Mouse (Mus musculus) mesoderm, embryonic 11.5 days (tissue): ENCODE measurements around the gene 4931428F04Rik.
A peak's percentile ranks its signal among the peaks of the same experiment; 100 is the strongest.
"Not testable (repeated sequence)": the region's sequence is repeated elsewhere in the genome, so short reads cannot be mapped to it uniquely, and the experiment has no call there.

Experiments used
- DNase-seq: peaks from one replicate; pipeline ENCODE4 v3.0.0-alpha.2; 2012; ENCODE audit warnings: low read depth, low spot score

The 4931428F04Rik gene

DNA sequence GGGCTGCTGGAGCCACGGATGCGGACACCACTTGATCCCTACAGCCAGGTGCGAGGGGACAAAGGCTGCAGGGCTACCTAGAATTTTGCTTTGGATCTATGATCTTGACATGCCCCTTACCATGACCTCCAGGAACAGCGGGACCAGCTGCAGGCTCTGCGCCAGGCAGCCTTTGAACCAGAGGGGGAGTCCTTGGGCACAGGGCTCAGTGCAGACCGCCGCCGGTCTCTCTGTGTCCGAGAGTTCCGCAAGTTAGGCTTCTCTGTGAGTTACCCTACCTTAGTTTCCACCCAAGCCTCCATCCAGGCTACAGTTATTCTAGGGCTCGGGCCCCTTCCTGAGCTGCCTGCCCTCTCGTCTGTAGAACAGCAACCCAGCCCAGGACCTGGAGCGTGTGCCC is 18.0 kb upstream of the 4931428F04Rik start:
- no peak for DNase-seq

DNA sequence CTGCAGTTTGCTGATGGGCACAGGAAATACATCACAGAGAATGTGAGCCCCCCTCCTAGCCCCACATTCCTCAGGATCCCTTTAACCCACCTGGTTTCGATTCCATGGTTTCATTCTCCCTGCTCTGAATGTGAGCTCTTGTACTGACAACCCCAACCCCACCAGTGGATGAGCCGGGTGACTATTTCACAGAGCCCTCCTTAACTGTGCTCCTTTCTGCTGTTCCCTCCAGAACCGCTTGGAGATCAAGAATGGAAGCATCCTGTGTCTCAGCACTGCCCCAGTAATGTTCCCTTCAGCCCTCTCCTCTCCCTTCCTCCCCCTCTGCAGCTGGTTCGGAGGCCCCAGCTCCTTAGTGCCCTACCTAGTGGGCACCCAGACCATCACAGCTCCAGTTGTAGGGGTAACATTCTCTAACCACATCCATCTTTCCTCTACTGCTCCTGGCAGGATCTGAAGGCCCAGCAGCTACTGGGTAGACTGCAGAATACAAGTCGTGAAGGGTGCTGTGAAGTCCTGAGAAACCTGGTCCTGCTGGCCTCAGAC is 16.6 kb upstream of the 4931428F04Rik start:
- no peak for DNase-seq

- DNase-seq: peak; percentile 60
Observed at GRCm38 (mm10) chr8:105305211-105306145, 15.8 kb upstream of the 4931428F04Rik start, which contains the start of gene Elmo3. Elmo3 (plus strand) TSS chr8:105305601.

DNA sequence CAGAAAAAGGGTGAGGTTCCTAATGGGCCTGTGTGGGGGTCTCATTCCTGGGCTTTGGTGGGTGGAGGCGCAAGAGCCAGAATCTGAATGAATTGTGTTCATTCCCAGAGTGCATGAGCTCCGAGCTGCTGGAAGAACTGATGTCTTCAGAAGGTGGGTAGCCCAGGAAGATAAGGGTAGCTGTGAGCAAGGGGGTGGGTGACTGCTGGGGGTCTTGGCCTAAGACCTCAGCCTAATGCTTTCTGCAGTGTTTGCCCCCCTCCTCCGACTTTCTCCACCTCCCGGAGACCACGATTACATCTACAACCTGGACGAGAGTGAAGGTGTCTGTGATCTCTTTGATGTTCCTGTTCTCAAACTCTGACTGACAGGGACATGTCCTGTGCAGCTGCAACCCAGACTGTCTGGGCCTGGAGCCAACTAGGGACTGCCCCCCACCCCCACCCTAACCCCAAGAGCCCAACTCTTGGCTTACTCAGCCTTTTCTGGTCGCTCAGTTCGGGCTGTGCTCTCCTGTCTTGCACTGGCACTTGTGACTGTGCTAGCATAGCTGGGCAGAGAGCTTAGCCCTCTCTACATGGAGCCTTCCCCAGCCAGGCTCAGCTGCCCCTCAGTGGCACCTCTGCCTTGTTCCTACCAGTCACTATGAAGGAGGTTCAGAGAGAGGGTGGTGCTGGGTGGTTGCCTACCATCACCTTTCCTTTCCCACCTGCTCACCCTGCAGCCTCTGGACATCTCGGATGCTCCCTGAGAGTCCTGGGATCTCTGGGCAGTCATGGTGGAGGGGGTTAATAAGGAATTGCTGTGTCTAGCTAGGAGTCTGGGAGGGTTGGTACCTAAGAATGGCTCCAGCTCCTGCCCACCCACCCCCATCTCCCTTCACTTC is 14.9 kb upstream of the 4931428F04Rik start:
- DNase-seq: no peak

DNA sequence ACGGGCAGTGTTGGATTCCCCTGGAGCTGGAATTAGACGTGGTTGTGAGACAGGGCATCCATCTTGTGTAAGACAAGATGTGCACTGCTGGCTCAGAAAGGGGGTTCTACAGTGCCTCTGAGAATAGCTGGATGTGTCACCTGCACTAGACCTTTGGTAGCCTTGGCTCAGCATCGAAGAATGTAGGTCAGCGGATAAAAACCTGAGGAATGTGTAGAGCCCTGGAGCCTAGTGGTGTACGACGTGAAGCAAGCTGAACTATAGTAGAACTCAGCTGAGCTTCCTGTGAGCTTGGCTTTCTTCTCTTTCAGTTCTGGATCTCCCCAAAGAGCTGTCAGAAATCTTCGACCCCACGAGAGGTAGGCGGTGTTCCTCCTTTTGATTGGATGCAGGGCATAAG is 14.2 kb upstream of the 4931428F04Rik start:
- DNase-seq: no peak

DNA sequence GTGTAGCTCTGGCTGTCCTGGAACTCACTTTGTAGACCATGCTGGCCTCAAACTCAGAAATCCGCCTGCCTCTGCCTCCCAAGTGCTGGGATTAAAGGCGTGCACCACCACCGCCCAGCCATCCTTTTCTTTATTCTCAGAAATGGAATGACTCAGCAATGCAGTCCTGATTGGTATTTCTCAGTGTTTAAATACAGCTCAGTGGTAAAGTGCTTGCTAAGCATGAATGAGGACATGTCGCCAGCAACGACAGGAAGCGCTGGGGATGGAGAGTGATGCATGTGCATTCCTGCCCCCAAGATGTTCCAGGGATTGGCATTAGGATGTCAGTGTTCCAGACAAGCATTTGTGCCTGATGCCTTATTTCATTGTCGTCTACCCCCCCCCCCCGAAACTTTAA is 13.7 kb upstream of the 4931428F04Rik start:
- no peak for DNase-seq

- no peak for DNase-seq
Observed at GRCm38 (mm10) chr8:105299962-105300361, 10.3 kb upstream of the 4931428F04Rik start.

DNA sequence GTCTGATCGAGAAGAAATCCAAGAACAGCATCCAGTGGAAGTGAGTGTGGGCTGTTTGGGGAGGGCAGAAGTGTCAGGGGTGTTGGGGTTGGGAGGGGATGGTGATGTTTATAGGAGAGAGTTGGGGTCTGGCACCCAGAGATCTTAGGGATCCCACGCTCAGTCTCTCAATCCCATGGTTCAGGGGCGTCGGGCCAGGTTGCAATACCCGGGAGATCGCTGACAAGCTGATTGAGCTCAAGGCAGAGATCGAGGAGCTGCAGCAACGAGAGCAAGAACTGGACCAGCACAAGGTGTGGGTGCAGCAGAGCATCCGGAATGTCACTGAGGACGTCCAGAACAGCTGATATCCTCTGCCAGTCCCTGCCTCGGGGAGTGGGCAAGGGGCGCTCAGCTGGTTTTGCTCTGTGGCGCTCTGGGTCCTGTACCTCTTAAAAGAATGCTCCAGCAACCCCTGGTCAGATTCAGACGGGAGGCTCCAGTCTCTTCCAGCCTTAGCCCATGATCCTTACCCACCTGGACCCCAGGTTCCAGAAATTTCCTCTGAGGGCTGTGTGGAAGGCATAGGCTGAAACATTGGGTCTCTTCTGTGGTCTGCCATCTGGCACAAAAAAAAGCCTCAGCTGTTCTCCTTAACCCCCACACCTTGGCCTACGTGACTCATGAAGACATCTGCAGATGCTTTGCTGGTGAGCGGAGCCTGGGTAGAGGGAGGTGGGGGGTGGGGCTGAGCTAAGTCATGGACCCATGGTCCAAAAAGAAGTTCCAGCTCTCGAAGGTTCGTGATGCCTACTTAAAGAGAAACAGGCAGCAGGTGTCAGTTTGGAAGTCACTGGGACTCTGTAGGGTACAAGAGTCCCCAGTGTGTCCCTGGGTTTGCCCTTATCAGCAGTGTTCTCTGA is 8.9 kb upstream of the 4931428F04Rik start:
- no peak for DNase-seq

DNA sequence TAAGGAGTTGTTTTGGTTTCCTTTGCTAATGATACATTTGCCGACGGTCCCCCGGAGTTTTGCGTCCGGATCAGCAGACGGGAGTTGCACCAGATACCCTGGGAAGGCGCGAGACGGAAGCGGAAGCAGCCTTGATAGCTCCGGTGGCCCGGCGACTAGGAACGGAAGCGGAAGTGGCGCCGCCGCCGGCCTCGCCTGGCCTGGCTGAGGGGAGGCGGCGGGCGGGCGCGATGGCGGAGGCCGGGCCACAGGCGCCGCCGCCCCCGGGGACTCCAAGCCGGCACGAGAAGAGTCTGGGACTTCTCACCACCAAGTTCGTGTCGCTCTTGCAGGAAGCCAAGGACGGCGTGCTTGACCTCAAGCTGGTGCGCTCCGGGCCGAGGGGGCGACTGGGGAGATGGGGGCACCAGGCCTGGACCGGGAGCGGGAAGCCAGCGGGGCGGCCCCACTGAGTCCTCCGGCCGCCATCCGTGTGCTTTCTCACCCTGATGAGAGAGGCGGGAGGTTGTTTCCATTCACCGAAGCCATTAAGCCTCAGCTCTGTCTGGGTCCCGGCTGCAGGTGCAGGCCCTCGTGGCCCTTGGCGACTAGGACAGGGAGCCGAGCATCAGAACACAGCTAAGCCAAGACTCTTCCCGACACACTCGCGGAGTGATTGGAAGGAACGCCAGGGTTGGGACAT is 8.0 kb upstream of the 4931428F04Rik start, which contains the start of gene E2f4:
Gene E2f4 (plus strand): TSS at position 153 of the 682 bp plus-strand sequence.
- peak; percentile 92 for DNase-seq

- DNase-seq: no peak
Observed at GRCm38 (mm10) chr8:105295895-105296573, 6.4 kb upstream of the 4931428F04Rik start, which contains the start of gene Exoc3l. Exoc3l (minus strand) TSS chr8:105296101.

- no peak for DNase-seq
Observed at GRCm38 (mm10) chr8:105295256-105295655, 5.6 kb upstream of the 4931428F04Rik start.

DNA sequence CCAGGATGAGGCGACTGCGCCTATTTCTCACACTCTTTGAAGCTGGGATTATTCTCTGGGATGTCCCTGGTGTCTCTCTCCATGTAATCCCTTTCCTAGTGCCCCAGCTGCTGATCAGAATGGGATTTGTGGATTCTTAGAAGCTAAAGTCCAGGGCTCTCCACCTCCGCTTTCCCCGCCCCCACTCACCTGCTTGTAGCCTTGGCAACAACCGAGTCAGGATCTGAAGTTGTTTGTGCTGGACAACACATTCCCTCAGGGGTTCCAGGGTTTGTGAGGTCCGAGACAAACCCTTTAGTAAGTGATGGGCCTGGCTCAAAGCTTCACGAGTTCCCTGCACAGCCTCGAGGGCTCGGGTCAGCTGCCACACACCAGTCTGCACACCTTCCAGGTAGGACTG is 5.1 kb upstream of the 4931428F04Rik start:
- no peak for DNase-seq

DNA sequence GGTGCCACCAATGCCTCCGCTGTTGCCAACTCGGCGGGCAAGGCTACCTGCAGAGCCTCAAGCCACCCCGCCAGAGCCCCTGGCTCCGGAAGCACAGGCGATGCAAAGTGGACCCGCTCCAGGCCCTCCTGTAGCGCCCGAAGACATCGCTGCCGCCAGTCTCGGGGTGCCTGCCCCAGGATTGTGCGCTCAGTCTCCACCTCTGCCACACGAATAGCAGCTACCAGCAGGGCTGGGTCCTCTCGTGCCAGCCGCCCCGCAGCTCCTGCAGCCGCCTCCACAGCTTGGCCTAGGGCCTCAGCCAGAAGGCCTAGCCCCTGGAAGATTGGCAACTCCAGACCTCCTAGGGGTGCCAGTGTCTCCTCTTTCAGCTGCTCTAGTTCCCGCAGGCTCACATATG is 3.7 kb upstream of the 4931428F04Rik start:
- no peak for DNase-seq

DNA sequence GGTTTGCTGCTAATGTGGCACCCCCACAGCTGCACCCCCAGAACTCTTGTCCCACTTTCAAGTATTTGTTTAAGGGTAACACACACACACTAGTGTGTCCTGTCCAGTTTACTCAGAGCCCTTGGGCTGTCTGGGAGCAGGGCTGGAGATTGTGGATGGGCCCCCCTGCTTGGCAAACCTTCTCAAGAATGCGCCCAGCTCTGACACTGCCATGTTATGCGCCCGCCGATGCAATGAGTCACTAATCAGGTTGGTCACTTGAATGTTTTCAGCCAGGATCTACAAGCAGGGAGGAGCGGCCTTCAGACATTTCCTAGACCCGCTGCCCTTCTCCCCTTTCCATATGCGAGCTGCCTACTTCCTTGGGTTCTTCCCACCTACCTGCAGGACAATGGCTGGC is 2.8 kb upstream of the 4931428F04Rik start:
- no peak for DNase-seq

- DNase-seq: not testable (repeated sequence)
Observed at GRCm38 (mm10) chr8:105291802-105292201, 2.1 kb upstream of the 4931428F04Rik start.

- DNase-seq: not testable (repeated sequence)
Observed at GRCm38 (mm10) chr8:105291364-105291763, 1.7 kb upstream of the 4931428F04Rik start.

DNA sequence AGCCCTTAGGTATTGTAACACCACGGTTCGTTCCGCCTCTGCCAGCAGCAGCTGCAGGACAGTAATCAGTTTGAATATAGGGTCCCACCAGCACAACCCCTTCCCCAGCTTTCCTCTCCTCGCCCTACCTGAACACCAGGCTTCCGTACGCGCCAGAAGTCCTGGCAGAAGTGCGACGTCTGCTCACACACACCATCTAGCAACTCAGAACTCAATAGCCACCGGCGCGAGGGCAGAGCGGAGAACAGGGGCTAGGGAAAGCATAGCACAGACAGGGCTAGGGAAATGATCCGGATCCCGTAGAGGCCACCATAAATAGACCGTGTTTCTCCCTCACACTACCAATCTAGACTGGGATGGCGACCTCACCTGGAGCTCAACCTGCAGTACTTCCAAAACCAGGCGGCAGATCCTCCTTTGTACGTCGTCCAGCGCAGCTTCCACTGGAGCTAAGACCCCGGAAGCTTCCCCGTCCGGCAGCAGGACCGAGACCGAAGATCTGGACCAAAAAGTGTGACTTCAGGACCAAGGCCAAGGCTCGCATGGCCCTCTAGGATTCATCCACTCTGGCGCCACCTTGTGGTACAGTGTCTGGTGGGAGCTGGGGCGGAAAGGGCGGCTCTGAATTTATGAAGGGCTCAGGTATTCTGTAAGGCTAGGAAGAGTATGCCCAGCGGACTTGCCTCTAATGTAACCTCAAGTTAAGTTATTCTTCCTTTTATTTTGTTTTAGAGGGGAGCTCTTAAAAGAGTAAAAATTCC is 1.1 kb upstream of the 4931428F04Rik start:
- peak; percentile 94 for DNase-seq

DNA sequence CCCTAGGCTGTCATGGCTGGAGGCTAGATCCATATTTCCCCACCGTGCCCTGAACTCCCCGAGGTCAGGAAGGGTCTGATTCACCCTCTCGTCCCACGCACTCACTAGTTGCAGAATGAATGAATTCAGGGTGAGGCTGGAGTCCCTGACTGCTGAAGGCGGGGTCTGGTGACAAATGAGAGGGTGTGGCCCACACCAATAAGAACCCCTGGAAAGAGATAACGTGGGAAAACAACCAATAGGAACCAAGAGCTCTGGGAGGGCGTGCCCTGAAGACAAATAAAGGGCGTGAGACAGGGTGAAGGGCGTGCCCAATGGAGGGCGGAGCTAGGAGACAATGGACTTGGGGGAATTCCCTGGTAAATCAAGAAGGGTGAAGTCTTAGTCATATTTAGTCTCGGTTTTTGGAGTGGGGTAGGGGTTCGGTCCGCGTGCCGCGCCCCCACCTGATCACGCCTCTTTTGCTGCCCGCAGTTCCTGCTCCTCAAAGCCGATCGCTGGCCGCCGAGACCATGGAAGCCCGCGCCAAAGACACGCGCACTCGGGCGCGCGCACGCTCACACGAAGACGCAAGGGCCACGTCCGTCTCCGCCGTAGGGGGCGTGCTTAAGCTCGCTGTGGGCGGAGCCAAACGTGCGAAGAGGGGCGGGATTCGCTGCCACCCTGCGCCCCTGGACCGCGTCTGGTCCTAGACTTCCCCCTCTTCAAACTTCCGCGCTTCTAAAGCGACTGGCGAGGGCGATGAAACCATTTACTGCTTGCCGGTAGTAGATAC is 519 bp downstream of the 4931428F04Rik start:
- peak; percentile 97 for DNase-seq
